Mouse (Mus musculus): ENCODE results near the gene Gm10197.

DNA sequence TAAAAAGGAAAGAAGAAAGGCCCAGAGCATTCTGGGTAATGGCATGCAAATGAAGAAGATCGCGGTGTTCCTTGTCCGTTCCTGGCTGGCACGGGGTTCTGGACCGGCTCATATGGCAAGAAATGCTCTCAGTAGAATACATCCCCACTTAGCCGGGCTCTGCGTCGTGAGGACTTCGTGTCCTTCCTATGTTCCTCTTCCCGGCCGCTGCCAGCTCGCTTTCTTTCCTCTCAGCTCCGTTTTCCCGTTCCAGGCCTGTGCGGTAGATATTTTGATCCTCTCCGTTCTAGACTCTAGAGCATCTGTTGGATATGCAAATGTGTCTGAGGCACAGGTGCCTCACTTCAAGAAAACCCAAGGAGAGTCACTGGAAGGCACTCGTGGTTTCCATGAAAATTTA lies 43.6 kb upstream of the Gm10197 start:
- TF ChIP-seq TAL1 (IDR thresholded peaks at IDR 0.05; ENCODE audit: low read length), result no peak
- TF ChIP-seq GATA1 (IDR thresholded peaks at IDR 0.05; ENCODE audit: low read length), result no peak

Measured in erythroblast, embryonic 14.5 days (primary cell).